Mouse (Mus musculus) urinary bladder, adult 2 months (tissue): ENCODE data around the gene Dtl. TPM values are rescaled to one million over a fixed set of nuclear protein-coding genes. Genes with fewer than 3 reads are reported as not detected.

Experiments used
- polyA plus RNA-seq: library from polyadenylated mRNA; depleted of rRNA; stranded (reverse); fragments of >200 nt; gene quantifications from 2 replicates; pipeline ENCODE4 v1.2.3, GENCODE M21; 2012; rRNA removed

Gene Dtl
- polyA plus RNA-seq, 1 experiment, result 1.0 TPM

Other genes starting within 250 kb of the Dtl start
- gene Tmem206, start 249.6 kb downstream of the Dtl start, polyA plus RNA-seq, result 7.5 TPM in 2 replicates
- gene Ppp2r5a, start 172.3 kb downstream of the Dtl start, polyA plus RNA-seq, result 71.1 and 76.4 TPM in 2 replicates
- gene Ints7, start 92 bp upstream of the Dtl start, polyA plus RNA-seq, result 22.1 and 24.1 TPM in 2 replicates
- 30.0 and 33.1 TPM in 2 replicates for gene Lpgat1, start 142.3 kb upstream of the Dtl start, polyA plus RNA-seq
- gene Nek2, start 245.9 kb upstream of the Dtl start, polyA plus RNA-seq, result 0.81 and 1.1 TPM in 2 replicates